Mouse (Mus musculus) hindlimb bud, embryonic 11.5 days (tissue): ENCODE results near the gene Tnni2.

Experiments used
- DNase-seq: peaks from one replicate; pipeline ENCODE4 v3.0.0-alpha.2; 2012; ENCODE audit warnings: low read depth, low spot score; ENCODE audit errors: extremely low spot score

The Tnni2 gene

DNA sequence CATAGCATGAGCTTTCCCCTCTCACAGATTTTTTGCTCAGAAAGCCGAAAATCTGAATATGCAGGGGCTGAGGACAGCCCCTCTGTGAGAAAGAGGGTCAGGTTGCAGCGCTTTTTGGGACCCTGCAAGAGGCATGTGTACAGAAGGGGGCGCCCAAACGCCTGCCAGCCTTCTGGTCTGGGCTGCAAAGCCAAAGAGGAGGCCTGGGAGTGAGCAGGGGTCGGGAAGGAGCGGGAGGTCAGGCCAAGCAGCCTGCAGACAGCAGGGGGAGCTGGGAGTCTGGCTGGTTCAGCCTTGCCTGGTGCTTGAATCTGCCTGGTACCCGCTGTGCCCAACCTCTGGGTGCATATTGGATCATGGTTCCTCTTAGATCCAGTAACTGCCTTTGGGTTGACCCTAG is 13.4 kb upstream of the Tnni2 start:
- peak; percentile 54 for DNase-seq

DNA sequence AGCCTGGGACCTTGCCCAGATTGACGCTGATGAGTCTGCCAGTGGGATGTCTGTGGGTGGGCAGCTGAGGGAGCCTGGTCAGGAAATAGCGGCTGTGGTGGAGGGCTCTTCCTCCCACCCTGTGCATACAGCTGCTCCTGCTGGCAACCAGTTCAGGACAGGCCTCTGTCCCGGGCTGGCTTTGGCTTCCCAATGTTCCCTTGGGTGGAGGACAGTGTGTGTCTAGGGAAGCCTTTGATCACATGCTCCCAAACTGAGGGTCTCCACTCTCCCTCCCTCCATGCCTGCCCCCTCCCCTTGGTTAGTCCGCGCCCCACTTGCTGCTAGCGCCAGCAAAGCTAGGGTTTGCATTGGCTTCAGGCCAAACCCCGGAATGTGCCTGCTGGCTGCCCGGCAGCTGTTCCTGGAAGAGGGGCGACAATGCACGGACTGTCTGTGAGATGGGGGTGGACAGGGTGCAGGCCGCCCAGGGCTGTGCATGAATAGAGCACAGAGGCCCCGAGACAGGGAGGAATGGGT is 11.4 kb upstream of the Tnni2 start:
- DNase-seq = no peak

DNA sequence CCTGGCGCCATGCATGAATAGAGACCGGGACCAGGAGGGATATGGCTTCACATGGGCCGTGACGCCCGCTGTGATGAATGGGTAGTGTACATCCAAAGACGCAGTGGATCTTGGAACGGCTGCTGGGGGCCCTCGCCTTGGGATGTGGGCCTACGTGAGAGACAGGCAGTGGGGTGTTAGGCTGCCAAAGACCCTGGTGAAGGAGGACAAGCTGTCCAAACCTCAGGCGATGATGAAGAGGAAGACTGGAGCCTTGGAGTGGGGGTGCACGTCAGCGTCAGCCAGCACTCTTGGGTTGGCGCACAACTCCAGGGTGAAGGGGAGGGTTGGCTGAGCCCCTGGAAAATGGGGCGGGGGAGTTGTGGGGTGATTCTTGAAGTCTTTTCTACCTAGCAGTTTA is 10.5 kb upstream of the Tnni2 start:
- DNase-seq = no peak

DNA sequence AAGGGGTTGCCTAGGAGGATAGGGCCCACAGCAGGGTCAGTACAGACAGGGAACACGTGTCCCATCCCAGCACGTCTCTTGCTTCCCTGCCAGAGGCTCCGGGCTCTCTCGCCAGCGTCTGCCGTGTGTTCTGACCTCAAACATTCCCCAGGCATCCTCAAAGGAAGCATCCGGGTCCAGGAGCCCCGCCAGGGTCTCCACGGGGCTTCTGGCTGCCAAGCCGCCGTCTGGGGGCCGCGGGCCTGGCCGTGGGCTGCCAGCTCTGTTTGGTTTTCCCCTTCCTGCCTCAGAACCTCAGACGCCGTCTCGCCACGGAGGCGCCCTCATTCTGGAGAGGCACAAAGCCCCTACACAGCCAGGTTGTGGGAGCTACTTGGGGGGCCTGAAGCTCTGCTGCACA is 8.0 kb upstream of the Tnni2 start:
- DNase-seq = no peak

GRCm38 (mm10) chr7:142434137-142434865 is 7.3 kb upstream of the Tnni2 start, which contains the start of gene Syt8:
Gene Syt8, plus strand, starts transcription at chr7:142434850.
- no peak for DNase-seq

DNA sequence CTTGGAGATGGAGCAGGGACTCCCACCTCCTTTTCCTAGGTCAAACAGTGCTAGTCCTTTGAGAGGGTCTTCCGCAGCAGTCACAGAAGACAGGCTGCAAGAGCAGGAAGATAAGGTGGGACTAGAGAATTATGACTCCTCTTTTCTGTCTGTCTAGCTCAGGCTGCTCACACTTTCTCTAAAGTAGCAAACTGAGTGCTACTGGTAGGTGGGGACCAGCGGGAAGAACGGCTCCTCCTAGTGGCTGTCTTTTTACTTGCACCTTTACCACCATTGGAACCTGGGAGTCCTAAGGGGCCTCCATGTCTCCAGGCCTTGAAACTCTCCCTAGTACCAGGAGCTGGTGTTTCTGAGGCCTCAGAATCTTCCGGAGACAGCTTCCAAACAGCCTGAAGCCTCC is 6.1 kb upstream of the Tnni2 start:
- no peak for DNase-seq

DNA sequence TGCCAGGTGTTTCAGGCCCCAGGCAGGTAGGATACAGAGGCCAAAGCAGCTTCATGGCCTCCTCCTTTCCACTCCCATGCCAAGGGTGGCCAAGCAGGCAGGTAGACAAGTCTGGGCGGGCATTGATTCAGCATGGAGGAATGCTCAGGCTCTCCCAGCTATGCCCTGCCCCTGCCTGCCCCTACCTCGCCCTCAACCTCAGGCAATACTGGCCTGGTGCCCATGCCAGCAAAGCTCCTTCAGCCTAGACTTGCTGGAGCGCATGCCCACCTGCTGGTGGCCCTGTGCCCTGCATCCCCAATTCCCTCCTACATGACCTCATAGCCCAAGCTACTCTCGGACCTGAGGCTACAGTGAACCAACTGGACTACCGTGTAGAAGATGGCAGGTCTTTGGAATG is 4.3 kb upstream of the Tnni2 start:
- DNase-seq = no peak

- no peak for DNase-seq
Observed at GRCm38 (mm10) chr7:142439966-142440365, 1.6 kb upstream of the Tnni2 start.

DNA sequence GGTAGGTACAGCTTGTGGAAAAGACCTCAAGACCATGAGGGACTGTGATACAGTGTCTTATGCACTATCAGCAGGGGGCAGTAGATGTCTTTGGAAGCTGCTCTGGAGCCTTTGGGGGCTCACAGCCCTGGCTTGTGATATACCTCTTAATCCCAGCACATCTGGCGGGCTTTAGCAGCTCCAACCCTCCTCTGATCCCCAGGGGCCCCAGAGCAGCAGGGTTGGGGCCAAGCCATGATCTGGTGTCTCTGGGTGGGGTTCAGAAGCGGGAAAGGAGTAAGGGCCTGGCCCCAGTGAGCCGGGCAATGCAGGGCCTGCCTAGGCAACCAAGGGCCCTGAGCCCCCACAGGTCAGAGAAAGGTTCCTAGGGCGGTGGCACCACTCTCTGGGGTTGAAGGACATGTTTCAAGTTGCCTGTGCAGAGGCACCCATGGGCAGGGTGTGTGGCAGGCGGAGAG is 922 bp upstream of the Tnni2 start:
- DNase-seq = no peak

DNA sequence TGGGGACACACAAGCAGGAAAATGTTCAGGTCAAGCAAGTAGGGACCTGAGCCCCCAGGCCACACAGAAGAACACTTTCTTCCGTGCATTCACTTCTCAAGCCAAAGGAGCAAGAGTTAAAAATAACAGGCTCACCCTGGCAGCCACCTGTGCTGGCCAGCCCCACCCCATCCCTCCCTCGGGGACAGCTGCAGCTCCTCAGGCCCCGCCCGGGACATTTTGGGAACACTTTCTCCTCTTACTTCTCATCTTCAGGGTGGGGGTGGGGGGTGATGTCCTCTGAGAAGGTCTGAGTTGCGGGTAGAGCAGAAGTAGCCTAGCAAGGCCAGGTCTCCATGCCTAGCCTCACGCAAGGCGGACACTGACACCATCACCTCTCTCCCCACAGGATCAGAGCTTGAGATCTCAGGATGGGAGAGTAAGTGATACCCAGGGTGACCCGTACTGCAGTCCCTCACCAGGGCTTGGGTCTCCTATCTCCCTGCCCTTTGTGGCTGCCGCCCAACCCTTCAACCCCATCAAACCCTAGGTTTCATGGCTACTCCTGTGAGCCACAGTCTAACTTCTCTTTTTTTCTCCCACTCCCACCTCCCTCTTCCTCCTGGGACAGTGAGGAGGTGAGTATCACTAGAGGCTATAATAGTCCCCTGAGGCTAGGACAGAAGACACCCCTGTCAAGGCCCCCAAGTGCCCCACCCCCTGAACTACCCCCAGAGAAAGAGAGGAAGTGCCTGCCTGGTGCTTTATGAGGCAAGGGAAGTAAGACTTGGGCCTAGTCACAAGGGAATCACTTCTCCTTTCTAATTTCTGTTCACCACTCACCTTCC is 686 bp downstream of the Tnni2 start:
- no peak for DNase-seq

GRCm38 (mm10) chr7:142442908-142443420 is 1.4 kb downstream of the Tnni2 start:
- DNase-seq = no peak

DNA sequence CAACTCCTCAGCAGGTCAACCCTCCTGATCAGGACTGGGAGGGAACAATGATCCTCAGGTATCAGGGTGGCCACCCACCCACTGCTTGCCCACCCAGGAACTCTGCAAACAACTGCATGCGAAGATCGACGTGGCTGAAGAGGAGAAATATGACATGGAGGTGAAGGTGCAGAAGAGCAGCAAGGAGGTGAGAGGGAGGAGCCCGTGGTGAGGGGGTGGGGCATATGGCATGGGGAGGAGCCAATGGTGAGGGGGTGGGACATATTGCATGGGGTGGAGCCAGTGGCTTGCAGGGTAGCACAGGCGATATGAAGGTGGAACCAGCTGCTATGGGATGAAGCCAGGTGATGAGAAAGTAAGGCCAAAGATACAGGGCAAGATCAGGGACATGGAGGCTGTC is 1.9 kb downstream of the Tnni2 start:
- no peak for DNase-seq

- no peak for DNase-seq
Observed at GRCm38 (mm10) chr7:142444171-142444570, 2.6 kb downstream of the Tnni2 start.

DNA sequence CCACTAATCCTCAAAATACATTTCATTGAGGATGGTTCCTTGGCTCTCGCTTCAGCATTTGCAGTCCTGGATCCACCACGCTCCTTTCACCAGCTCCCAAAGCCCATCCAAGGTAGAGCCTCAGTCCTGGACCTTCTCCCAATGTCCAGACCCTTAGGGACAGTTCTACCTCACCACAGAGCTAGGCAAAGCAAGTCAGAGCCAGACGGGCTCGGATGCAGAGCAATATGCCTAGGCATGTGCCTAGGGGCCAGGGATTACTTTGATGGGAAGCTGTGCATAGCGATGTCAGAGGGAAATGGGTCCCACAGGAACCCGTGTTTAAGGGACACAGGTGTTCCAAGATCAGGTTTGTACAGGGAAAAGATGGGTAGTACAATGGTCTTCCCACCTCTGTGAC is 3.7 kb downstream of the Tnni2 start:
- DNase-seq = no peak

DNA sequence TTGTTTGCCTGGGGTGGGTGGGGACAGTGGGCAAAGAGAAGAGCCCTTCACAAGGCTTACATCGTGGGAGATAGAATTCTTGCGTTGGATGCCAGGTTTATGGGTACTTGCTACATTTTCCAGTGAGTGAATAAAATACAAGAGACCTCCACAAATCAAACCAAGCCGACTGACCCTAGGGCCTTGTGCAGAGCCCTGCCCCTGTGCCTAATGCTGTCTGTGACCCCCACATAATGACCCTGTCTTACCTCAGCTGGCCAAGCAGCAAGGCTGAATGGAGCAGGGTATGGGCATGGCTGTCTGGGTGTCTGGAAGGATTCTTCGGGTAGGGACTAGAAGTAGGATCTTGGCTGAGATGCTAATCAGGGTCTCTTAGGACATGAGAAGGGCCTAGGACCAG is 4.7 kb downstream of the Tnni2 start:
- no peak for DNase-seq

DNA sequence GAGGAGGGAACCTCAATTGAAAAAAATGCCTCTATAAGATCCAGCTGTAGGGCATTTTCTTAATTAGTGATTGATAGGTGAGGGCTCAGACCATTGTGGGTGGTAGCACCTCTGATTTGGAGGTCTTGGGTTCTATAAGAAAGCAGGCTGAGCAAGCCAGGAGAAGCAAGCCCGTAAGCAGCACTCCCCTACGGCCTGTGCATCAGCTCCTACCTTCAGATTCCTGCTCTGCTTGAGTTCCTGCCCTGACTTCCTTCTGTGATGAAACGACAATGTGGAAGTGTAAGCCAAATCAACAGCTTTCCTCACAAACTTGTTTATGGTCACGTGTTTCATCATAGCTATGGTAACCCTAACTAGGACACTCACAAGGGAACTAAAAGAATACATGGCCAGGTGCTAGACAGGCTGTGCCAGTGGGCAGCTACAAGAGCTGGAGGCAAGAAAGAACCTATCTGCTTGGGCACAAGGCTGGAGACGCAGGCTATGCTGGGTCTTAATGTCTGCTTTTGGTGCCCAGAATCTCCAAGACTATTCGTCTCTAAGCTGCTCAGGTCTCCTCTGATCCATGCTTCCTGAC is 7.5 kb downstream of the Tnni2 start:
- no peak for DNase-seq

GRCm38 (mm10) chr7:142454706-142455105 is 13.1 kb downstream of the Tnni2 start:
- no peak for DNase-seq

DNA sequence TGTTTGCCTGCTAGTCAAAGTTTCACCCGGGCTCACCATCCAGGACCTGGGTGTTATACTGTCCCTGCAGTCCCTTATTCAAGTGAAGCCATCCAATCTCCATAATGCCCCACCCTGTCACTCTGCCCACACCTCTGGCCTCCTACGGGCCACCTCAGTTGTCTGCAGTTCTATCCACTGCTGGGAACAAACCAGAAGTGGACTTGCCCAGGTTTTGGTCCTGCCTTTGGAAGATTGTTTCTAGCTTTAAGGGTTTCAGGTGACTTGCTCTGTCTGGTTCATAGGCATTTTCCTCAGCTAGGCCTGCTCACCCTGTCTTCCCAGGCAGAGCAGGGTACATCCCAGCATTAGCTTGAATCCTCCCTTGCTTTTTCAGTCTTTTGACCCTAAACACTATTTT is 13.6 kb downstream of the Tnni2 start:
- DNase-seq = no peak

GRCm38 (mm10) chr7:142456806-142457205 is 15.2 kb downstream of the Tnni2 start:
- no peak for DNase-seq

GRCm38 (mm10) chr7:142457227-142457811 is 15.7 kb downstream of the Tnni2 start:
- DNase-seq = no peak

DNA sequence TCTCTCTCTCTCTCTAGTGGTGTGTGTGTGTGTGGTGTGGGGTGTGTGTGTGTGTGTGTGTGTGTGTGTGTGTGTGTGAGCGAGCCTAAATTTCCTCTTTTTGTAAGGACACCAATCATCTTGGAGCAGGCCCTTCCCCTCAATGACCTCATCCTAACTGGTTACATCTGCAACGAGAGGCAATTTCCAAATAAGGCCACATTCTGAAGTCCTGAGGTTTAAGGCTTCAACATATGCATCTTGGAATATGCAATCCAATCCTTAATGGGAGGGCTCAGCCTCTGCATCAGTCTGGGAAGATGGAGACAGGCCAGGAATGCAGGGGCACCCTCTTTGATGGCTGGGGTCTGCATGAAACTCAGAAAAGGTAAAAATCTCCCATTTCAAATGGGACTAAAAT is 16.4 kb downstream of the Tnni2 start:
- DNase-seq = no peak
